Mouse (Mus musculus) cerebral cortex, adult 2 months (tissue): Measurements from ENCODE around the gene Asic1.

ENCODE experiments used
- WGBS: fragments of 180-500 bp; shearing (Covaris S2); methylation state at CpG from one replicate; pipeline ENCODE4 v1.1.7; 2018; 5-methylcytosine and 5-hydroxymethylcytosine counted together

Asic1 gene

GRCm38 (mm10) chr15:99719865-99720264, 49.7 kb downstream of the Asic1 start:
- 77% methylated on average over 8 of the region's 8 CpGs for WGBS

GRCm38 (mm10) chr15:99721921-99722743, 52.0 kb downstream of the Asic1 start:
- WGBS: 85% methylated on average over 25 of the region's 25 CpGs

- WGBS: 45% methylated on average over 10 of the region's 10 CpGs
These were observed 52.9 kb downstream of the Asic1 start for GRCm38 (mm10) chr15:99723120-99723514.

- 15% methylated on average over 11 of the region's 11 CpGs for WGBS
These were observed 53.5 kb downstream of the Asic1 start for GRCm38 (mm10) chr15:99723515-99724291.

GRCm38 (mm10) chr15:99724292-99725021, 54.3 kb downstream of the Asic1 start:
- 6% methylated on average over 16 of the region's 16 CpGs for WGBS

GRCm38 (mm10) chr15:99725341-99726155, 55.4 kb downstream of the Asic1 start, which contains the start of gene Cox14:
Gene Cox14 (plus strand): TSS chr15:99725618.
- under 1% methylated on average over 68 of the region's 68 CpGs for whole genome bisulfite sequencing

- WGBS: 43% methylated on average over 2 of the region's 2 CpGs
These were observed 56.4 kb downstream of the Asic1 start for GRCm38 (mm10) chr15:99726549-99726948.

- 89% methylated on average over 4 of the region's 5 CpGs for WGBS
These were observed 56.9 kb downstream of the Asic1 start for GRCm38 (mm10) chr15:99727039-99727438.

GRCm38 (mm10) chr15:99727525-99727924, 57.4 kb downstream of the Asic1 start:
- 94% methylated on average over 12 of the region's 12 CpGs for WGBS

GRCm38 (mm10) chr15:99728211-99728610, 58.0 kb downstream of the Asic1 start:
- WGBS: 94% methylated on average over 5 of the region's 5 CpGs

- WGBS: 95% methylated on average over 4 of the region's 4 CpGs
These were observed 59.1 kb downstream of the Asic1 start for GRCm38 (mm10) chr15:99729056-99729783.

GRCm38 (mm10) chr15:99731167-99731566, 61.0 kb downstream of the Asic1 start:
- 98% methylated on average over 2 of the region's 2 CpGs for WGBS

GRCm38 (mm10) chr15:99731678-99732077, 61.5 kb downstream of the Asic1 start:
- WGBS: 62% methylated on average over 3 of the region's 3 CpGs

GRCm38 (mm10) chr15:99733186-99733585, 63.0 kb downstream of the Asic1 start:
- 98% methylated on average over 5 of the region's 5 CpGs for WGBS

GRCm38 (mm10) chr15:99735631-99736030, 65.5 kb downstream of the Asic1 start:
- 100% methylated on average over 2 of the region's 2 CpGs for WGBS

- WGBS: 48% methylated on average over 11 of the region's 11 CpGs
These were observed 66.5 kb downstream of the Asic1 start for GRCm38 (mm10) chr15:99736675-99737074.

GRCm38 (mm10) chr15:99740229-99740628, 70.1 kb downstream of the Asic1 start:
- 75% methylated on average over 4 of the region's 4 CpGs for WGBS
